Mouse (Mus musculus) lung, postnatal 0 days (tissue): Measurements from ENCODE around the gene Klf11.

Experiments used
- CTCF ChIP-seq: IDR thresholded peaks from 2 replicates; pipeline ENCODE4 v1.5.1; 2016; ENCODE audit warnings: antibody characterized with exemption, mild to moderate bottlenecking
- EP300 ChIP-seq: IDR thresholded peaks from 2 replicates; pipeline ENCODE4 v1.6.1; 2016; ENCODE audit warnings: antibody characterized with exemption, mild to moderate bottlenecking, control low read depth

- TF ChIP-seq CTCF (peak; percentile 5; the same call in 1 of the 2 replicates), EP300 (no peak)
Measured at GRCm38 (mm10) chr12:24650415-24651062, 535 bp upstream of the Klf11 start.
